Comparison of ENCODE assay signal across 11 mouse cellular contexts in genomic region chr19:57238461-57238860, GRCm38 (mm10).
A peak's percentile ranks its signal among the peaks of the same experiment; 100 is the strongest.
DNase-seq lines count a peak whose midpoint lies in the region; ATAC-seq lines count a peak whose summit lies in the region.
"Had no signal": no experiment of that assay in that cellular context is flagged by ENCODE, and none has a peak within 500 bp of the region (broad histone marks: within the 10 kb centered on the region; RNA-seq: fewer than 3 reads in every experiment).

No protein-coding gene starts in this region.

- no peak overlapping the region for H3K27ac ChIP-seq in forebrain, embryonic 13.5 days
- H3K27ac ChIP-seq in forebrain, embryonic 10.5 days: no peak overlapping the region
- H3K27ac ChIP-seq in intestine, embryonic 15.5 days: no peak overlapping the region
- H3K27ac ChIP-seq in midbrain, embryonic 13.5 days: no peak overlapping the region
- H3K27ac ChIP-seq: limb, embryonic 13.5 days had no signal

- H3K36me3 ChIP-seq in forebrain, embryonic 13.5 days (ENCODE audit: poor library complexity, severe bottlenecking): no peaks in the 10 kb centered on the region
- no peaks in the 10 kb centered on the region for H3K36me3 ChIP-seq in forebrain, embryonic 10.5 days (replicated peaks)
- no peaks in the 10 kb centered on the region for H3K36me3 ChIP-seq in intestine, embryonic 15.5 days
- no peaks in the 10 kb centered on the region for H3K36me3 ChIP-seq in midbrain, embryonic 13.5 days
- H3K36me3 ChIP-seq: embryonic facial prominence, embryonic 13.5 days; hindbrain, embryonic 10.5 days; limb, embryonic 13.5 days had no signal

- no peak overlapping the region for H3K4me3 ChIP-seq in forebrain, embryonic 13.5 days
- H3K4me3 ChIP-seq in forebrain, embryonic 10.5 days: no peak overlapping the region
- no peak overlapping the region for H3K4me3 ChIP-seq in intestine, embryonic 15.5 days (replicated peaks)
- H3K4me3 ChIP-seq in midbrain, embryonic 13.5 days (replicated peaks): no peak overlapping the region
- H3K4me3 ChIP-seq: embryonic facial prominence, embryonic 13.5 days; hindbrain, embryonic 10.5 days; limb, embryonic 13.5 days had no signal

- no peak overlapping the region for H3K9ac ChIP-seq in forebrain, embryonic 13.5 days
- no peak overlapping the region for H3K9ac ChIP-seq in intestine, embryonic 15.5 days
- no peak overlapping the region for H3K9ac ChIP-seq in midbrain, embryonic 13.5 days (replicated peaks)
- H3K9ac ChIP-seq: embryonic facial prominence, embryonic 13.5 days; limb, embryonic 13.5 days had no signal

- H3K9me3 ChIP-seq in forebrain, embryonic 13.5 days (replicated peaks): no peaks in the 10 kb centered on the region
- no peaks in the 10 kb centered on the region for H3K9me3 ChIP-seq in forebrain, embryonic 10.5 days
- no peaks in the 10 kb centered on the region for H3K9me3 ChIP-seq in intestine, embryonic 15.5 days
- H3K9me3 ChIP-seq in midbrain, embryonic 13.5 days: no peaks in the 10 kb centered on the region
- H3K9me3 ChIP-seq: embryonic facial prominence, embryonic 13.5 days; hindbrain, embryonic 10.5 days; limb, embryonic 13.5 days had no signal

- no peak for DNase-seq in forebrain, embryonic 10.5 days (ENCODE audit: extremely low spot score, low spot score)
- DNase-seq in right cerebral cortex, adult 18-20 months: peak; percentile 58
- no peak for DNase-seq in right cerebral cortex, postnatal 14 days
- peak; percentile 62 to 65 for DNase-seq in kidney, postnatal 36 days
- DNase-seq in c-Kit-positive CD71-positive TER-119-positive erythroid progenitor cells, embryonic 14.5 days (ENCODE audit: low spot score): no peak

- H3K4me1 ChIP-seq in forebrain, embryonic 13.5 days: peaks cover 14% of the 10 kb centered on the region
- no peaks in the 10 kb centered on the region for H3K4me1 ChIP-seq in forebrain, embryonic 10.5 days
- peaks cover 11% of the 10 kb centered on the region for H3K4me1 ChIP-seq in intestine, embryonic 15.5 days (replicated peaks)
- peaks cover 17% of the 10 kb centered on the region for H3K4me1 ChIP-seq in midbrain, embryonic 13.5 days (replicated peaks)

- 67% methylated on average over 7 of the region's 7 CpGs for WGBS in forebrain, embryonic 13.5 days
- 88% methylated on average over 7 of the region's 7 CpGs for WGBS in forebrain, embryonic 10.5 days
- WGBS in intestine, embryonic 15.5 days: 81% methylated on average over 7 of the region's 7 CpGs
- 69% methylated on average over 7 of the region's 7 CpGs for WGBS in midbrain, embryonic 13.5 days

- peak; percentile 34; the same call in 1 of the 2 replicates for ATAC-seq in forebrain, embryonic 13.5 days
- no peak for ATAC-seq in intestine, embryonic 15.5 days
- no peak for ATAC-seq in midbrain, embryonic 13.5 days

- no peak overlapping the region for H3K4me2 ChIP-seq in forebrain, embryonic 13.5 days
- H3K4me2 ChIP-seq in intestine, embryonic 15.5 days (replicated peaks): no peak overlapping the region
- no peak overlapping the region for H3K4me2 ChIP-seq in midbrain, embryonic 13.5 days (replicated peaks)
- H3K4me2 ChIP-seq: embryonic facial prominence, embryonic 13.5 days; limb, embryonic 13.5 days had no signal

- H3K27me3 ChIP-seq in forebrain, embryonic 13.5 days: no peaks in the 10 kb centered on the region
- no peaks in the 10 kb centered on the region for H3K27me3 ChIP-seq in forebrain, embryonic 10.5 days (ENCODE audit: poor library complexity, severe bottlenecking)
- no peaks in the 10 kb centered on the region for H3K27me3 ChIP-seq in intestine, embryonic 15.5 days (replicated peaks)
- H3K27me3 ChIP-seq in midbrain, embryonic 13.5 days: no peaks in the 10 kb centered on the region
- H3K27me3 ChIP-seq: embryonic facial prominence, embryonic 13.5 days had no signal

Comparison
In these comparisons a context has a peak if more than half of its experiments do, and no peak if none do; other contexts are left out.
1. DNase-seq: peak in right cerebral cortex, adult 18-20 months (single experiment) and kidney, postnatal 36 days (2 of 2); none in forebrain, embryonic 10.5 days (single experiment), right cerebral cortex, postnatal 14 days (single experiment) and c-Kit-positive CD71-positive TER-119-positive erythroid progenitor cells, embryonic 14.5 days (single experiment).